Mouse (Mus musculus): ENCODE data around the gene Cyp4v3. TPM values are rescaled to one million over a fixed set of nuclear protein-coding genes. Genes with fewer than 3 reads are reported as not detected.

Cyp4v3 gene
- polyA plus RNA-seq, 1 experiment from 2014 or later, result 13.2 TPM

- ATAC-seq, result no peak
- TF ChIP-seq EP300 (IDR thresholded peaks at IDR 0.05) (no peak), CTCF (IDR thresholded peaks at IDR 0.05) (no peak)
- peak; percentile 9 for DNase-seq (ENCODE audit: low spot score)
- Histone ChIP-seq H3K4me1 (ENCODE audit: insufficient read depth, low read depth, low read length) (no peaks in the 10 kb centered on the region), H3K4me2 (replicated peaks; ENCODE audit: low read depth, low read length) (no peak overlapping the region), H3K27me3 (replicated peaks; ENCODE audit: insufficient read depth, low read length) (no peaks in the 10 kb centered on the region), H3K9ac (replicated peaks; ENCODE audit: low read depth) (no peak overlapping the region), H3K36me3 (ENCODE audit: insufficient read depth, low read length) (no peaks in the 10 kb centered on the region), H3K27ac (ENCODE audit: low read length) (no peak overlapping the region), H3K4me3 (ENCODE audit: low read depth, low read length) (no peak overlapping the region), H3K9me3 (ENCODE audit: low read length) (no peaks in the 10 kb centered on the region)
Measured at GRCm38 (mm10) chr8:45269056-45269455, 64.0 kb downstream of the Cyp4v3 start.

- ATAC-seq (no peak), DNase-seq (ENCODE audit: low spot score) (peak; percentile 52)
- Histone ChIP-seq H3K36me3 (ENCODE audit: insufficient read depth, low read length) (no peaks in the 10 kb centered on the region), H3K4me2 (replicated peaks; ENCODE audit: low read depth, low read length) (no peak overlapping the region), H3K4me3 (ENCODE audit: low read depth, low read length) (no peak overlapping the region), H3K27me3 (replicated peaks; ENCODE audit: insufficient read depth, low read length) (no peaks in the 10 kb centered on the region), H3K4me1 (ENCODE audit: insufficient read depth, low read depth, low read length) (no peaks in the 10 kb centered on the region), H3K9ac (replicated peaks; ENCODE audit: low read depth) (no peak overlapping the region), H3K27ac (ENCODE audit: low read length) (no peak overlapping the region), H3K9me3 (ENCODE audit: low read length) (no peaks in the 10 kb centered on the region)
- TF ChIP-seq CTCF (IDR thresholded peaks at IDR 0.05), result no peak
- no peak for TF ChIP-seq EP300 (IDR thresholded peaks at IDR 0.05)
Measured at GRCm38 (mm10) chr8:45268485-45268884, 64.5 kb downstream of the Cyp4v3 start.

DNA sequence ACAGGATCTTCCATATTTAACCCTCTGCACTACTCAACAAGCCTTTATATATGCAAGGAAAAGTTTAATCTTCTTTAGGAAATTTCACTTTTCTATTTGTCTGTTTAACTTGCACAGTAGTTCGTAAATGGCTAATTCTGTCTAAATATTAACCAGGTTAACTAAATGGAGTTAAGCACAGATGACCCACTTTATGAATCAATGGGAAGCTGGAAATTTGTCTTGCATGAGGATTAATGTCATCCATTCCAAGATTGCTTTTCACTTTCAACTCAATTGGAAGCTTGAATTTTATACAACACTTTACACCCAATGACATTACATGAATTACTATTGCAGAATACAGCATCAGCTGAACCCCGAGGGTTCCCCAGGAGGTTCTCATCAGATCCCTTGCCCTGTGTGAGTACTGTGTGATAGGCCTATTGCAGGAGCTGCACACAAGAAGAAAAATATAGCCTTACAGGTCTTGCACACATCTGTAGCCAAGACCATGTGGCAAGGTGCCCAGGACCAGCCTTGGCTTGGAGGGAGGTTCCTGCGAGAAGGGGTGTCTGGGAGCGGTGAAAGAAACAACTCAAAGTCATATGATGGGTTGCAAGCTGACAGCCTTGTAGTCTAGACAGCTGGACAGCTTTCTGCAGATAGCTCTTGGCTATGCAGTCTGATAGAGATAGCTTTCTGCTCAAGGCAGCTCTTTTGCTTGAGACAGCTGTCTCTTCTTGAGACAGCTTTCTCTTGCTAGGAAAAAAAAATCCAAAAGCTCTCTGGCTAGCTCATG lies 65.2 kb downstream of the Cyp4v3 start:
- H3K36me3 ChIP-seq (ENCODE audit: insufficient read depth, low read length), result no peaks in the 10 kb centered on the region
- H3K9me3 ChIP-seq (ENCODE audit: low read length), result no peaks in the 10 kb centered on the region
- H3K4me1 ChIP-seq (ENCODE audit: insufficient read depth, low read depth, low read length), result no peaks in the 10 kb centered on the region
- H3K27ac ChIP-seq (ENCODE audit: low read length), result no peak overlapping the region
- ATAC-seq (peak; percentile 42), DNase-seq (ENCODE audit: low spot score) (peak; percentile 18)
- no peaks in the 10 kb centered on the region for H3K27me3 ChIP-seq (replicated peaks; ENCODE audit: insufficient read depth, low read length)
- no peak overlapping the region for H3K9ac ChIP-seq (replicated peaks; ENCODE audit: low read depth)
- no peak overlapping the region for H3K4me3 ChIP-seq (ENCODE audit: low read depth, low read length)
- 53% methylated on average over 4 of the region's 4 CpGs for WGBS
- no peak overlapping the region for H3K4me2 ChIP-seq (replicated peaks; ENCODE audit: low read depth, low read length)
- no peak for TF ChIP-seq EP300 (IDR thresholded peaks at IDR 0.05)
- TF ChIP-seq CTCF (IDR thresholded peaks at IDR 0.05), result no peak

DNA sequence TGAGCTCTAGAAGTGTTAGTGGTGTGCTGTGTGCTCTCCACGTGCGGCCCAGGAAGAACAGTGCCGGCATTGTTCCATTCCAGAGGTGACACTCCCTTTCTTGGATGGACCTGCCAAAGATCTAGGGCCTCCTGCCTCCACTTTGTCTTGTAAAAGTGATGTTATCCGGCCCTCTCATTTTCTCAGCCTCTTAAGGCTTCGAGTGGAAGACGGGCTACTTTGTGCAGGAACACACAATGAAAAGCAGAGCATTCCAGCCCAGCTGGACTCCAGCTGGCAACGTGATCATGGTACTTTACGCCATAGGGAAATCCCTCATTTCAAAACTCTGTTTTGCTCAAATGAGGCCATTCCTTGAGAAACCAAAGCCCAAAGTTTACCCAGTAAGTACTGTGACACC lies 66.0 kb downstream of the Cyp4v3 start:
- H3K9ac ChIP-seq (replicated peaks; ENCODE audit: low read depth), result no peak overlapping the region
- H3K36me3 ChIP-seq (ENCODE audit: insufficient read depth, low read length), result no peaks in the 10 kb centered on the region
- no peak overlapping the region for H3K4me3 ChIP-seq (ENCODE audit: low read depth, low read length)
- no peaks in the 10 kb centered on the region for H3K4me1 ChIP-seq (ENCODE audit: insufficient read depth, low read depth, low read length)
- no peak overlapping the region for H3K4me2 ChIP-seq (replicated peaks; ENCODE audit: low read depth, low read length)
- WGBS, result 40% methylated on average over 8 of the region's 8 CpGs
- ATAC-seq (peak; percentile 82), DNase-seq (ENCODE audit: low spot score) (peak; percentile 74)
- no peaks in the 10 kb centered on the region for H3K27me3 ChIP-seq (replicated peaks; ENCODE audit: insufficient read depth, low read length)
- TF ChIP-seq CTCF (IDR thresholded peaks at IDR 0.05) (no peak), EP300 (IDR thresholded peaks at IDR 0.05) (peak; percentile 36; the same call in 1 of the 2 replicates)
- no peaks in the 10 kb centered on the region for H3K9me3 ChIP-seq (ENCODE audit: low read length)
- no peak overlapping the region for H3K27ac ChIP-seq (ENCODE audit: low read length)

DNA sequence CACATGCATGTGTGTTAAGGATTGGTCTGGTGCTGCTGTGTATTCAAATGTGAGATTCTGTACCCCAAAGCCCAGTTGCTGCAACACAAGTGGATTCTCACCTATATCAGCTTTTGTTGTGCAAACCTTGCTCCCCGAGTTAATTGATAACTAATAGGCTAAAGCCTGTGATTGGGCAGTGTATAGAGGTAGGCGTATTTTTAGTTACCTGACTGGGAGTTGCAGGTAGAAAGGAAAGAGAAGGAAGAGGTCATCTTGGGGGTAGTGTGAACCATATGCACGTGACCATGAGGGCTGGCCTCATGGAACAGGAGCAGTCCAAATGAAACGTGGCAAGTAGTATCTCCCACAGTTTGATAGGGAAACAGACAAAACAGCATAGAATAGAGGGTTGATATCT lies 68.1 kb downstream of the Cyp4v3 start:
- Histone ChIP-seq H3K4me2 (replicated peaks; ENCODE audit: low read depth, low read length) (no peak overlapping the region), H3K27me3 (replicated peaks; ENCODE audit: insufficient read depth, low read length) (no peaks in the 10 kb centered on the region), H3K27ac (ENCODE audit: low read length) (no peak overlapping the region), H3K9me3 (ENCODE audit: low read length) (no peaks in the 10 kb centered on the region), H3K4me3 (ENCODE audit: low read depth, low read length) (no peak overlapping the region), H3K4me1 (ENCODE audit: insufficient read depth, low read depth, low read length) (no peaks in the 10 kb centered on the region), H3K9ac (replicated peaks; ENCODE audit: low read depth) (no peak overlapping the region), H3K36me3 (ENCODE audit: insufficient read depth, low read length) (no peaks in the 10 kb centered on the region)
- no peak for TF ChIP-seq EP300 (IDR thresholded peaks at IDR 0.05)
- no peak for TF ChIP-seq CTCF (IDR thresholded peaks at IDR 0.05)
- no peak for DNase-seq (ENCODE audit: low spot score)
- ATAC-seq, result no peak
- WGBS, result 78% methylated on average over 4 of the region's 4 CpGs

DNA sequence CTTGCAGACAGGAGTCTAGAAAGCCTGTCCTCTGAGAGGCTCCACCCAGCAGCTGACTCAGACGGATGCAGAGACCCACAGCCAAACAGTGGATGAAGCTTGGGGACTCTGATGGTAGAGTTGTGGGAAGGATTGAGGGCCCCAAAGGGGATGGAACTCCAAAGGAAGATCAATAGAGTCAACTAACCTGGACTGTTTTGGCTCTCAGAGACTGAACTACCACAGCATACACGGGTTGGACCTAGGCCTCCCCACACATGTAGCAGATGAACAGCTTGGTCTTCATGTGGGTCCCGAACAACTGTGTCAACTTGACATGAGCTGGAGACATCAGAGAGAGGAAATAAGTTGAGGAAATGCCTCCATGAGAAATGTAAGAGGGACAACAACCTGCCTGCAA lies 70.2 kb downstream of the Cyp4v3 start:
- ATAC-seq (no peak), DNase-seq (ENCODE audit: low spot score) (no peak)
- H3K36me3 ChIP-seq (ENCODE audit: insufficient read depth, low read length), result no peaks in the 10 kb centered on the region
- H3K27me3 ChIP-seq (replicated peaks; ENCODE audit: insufficient read depth, low read length), result no peaks in the 10 kb centered on the region
- no peaks in the 10 kb centered on the region for H3K4me1 ChIP-seq (ENCODE audit: insufficient read depth, low read depth, low read length)
- H3K9ac ChIP-seq (replicated peaks; ENCODE audit: low read depth), result no peak overlapping the region
- H3K4me3 ChIP-seq (ENCODE audit: low read depth, low read length), result no peak overlapping the region
- TF ChIP-seq CTCF (IDR thresholded peaks at IDR 0.05), result no peak
- no peak for TF ChIP-seq EP300 (IDR thresholded peaks at IDR 0.05)
- WGBS, result 79% methylated on average over 3 of the region's 3 CpGs
- H3K4me2 ChIP-seq (replicated peaks; ENCODE audit: low read depth, low read length), result no peak overlapping the region
- H3K27ac ChIP-seq (ENCODE audit: low read length), result no peak overlapping the region
- no peaks in the 10 kb centered on the region for H3K9me3 ChIP-seq (ENCODE audit: low read length)
